Mouse (Mus musculus): ENCODE data around the gene Fut9. TPM values are rescaled to one million over a fixed set of nuclear protein-coding genes. Genes with fewer than 3 reads are reported as not detected.

Fut9 gene
- polyA plus RNA-seq, 1 experiment = 0.02 TPM

DNA sequence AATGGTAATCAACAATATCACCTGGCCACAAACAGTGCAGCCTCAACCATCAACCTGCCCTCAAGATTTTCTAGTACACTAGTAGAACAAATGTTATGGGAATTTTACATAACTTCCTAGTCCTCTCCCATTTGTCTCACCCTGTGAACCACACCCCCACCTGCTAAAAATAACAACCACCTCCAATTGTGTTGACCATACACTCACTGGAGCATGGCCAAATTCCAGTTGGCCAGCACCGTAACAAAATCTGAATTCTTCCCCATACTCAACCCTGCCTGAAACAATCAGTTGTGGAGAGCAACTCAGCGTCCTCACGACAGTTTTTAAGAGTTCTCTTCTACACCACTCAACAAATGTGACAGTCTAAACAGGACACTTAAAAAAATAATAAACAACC lies 141.3 kb downstream of the Fut9 start:
- DNase-seq = no peak
- Histone ChIP-seq H3K4me3 (replicated peaks; ENCODE audit: extremely low read depth, low read depth, low read length) (no peak overlapping the region), H3K4me1 (ENCODE audit: control insufficient read depth, insufficient read depth, low read length) (no peaks in the 10 kb centered on the region)
- TF ChIP-seq POLR2A (IDR thresholded peaks at IDR 0.05; ENCODE audit: borderline replicate concordance, extremely low read depth, low read depth, low read length) = no peak
- no peak for TF ChIP-seq CTCF (IDR thresholded peaks at IDR 0.05; ENCODE audit: insufficient read depth, low read length)
- 43% methylated on average over 3 of the region's 3 CpGs for WGBS

DNA sequence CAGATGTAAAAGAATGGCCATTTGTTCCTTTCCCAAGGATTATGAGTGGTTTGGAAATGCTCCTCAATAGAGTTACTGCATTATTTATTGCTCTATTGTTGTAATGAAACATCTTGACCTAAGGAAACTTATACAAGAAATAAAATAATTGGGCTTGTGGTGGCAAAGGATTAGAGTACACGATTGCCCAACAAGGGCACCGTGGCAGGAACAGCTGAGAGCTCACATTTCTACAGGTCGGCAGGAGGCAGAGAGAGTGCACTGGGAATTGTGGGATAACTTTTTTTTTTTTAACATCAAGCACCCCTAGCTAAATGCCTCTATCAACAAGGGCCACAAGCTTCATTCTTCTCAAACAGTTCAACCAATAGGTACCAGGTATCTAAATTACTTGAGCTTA lies 148.1 kb downstream of the Fut9 start:
- no peak overlapping the region for H3K4me3 ChIP-seq (replicated peaks; ENCODE audit: extremely low read depth, low read depth, low read length)
- TF ChIP-seq POLR2A (IDR thresholded peaks at IDR 0.05; ENCODE audit: borderline replicate concordance, extremely low read depth, low read depth, low read length) (no peak), CTCF (IDR thresholded peaks at IDR 0.05; ENCODE audit: insufficient read depth, low read length) (no peak)
- 66% methylated on average over 3 of the region's 3 CpGs for WGBS
- no peak for DNase-seq
- H3K4me1 ChIP-seq (ENCODE audit: control insufficient read depth, insufficient read depth, low read length) = no peaks in the 10 kb centered on the region

DNA sequence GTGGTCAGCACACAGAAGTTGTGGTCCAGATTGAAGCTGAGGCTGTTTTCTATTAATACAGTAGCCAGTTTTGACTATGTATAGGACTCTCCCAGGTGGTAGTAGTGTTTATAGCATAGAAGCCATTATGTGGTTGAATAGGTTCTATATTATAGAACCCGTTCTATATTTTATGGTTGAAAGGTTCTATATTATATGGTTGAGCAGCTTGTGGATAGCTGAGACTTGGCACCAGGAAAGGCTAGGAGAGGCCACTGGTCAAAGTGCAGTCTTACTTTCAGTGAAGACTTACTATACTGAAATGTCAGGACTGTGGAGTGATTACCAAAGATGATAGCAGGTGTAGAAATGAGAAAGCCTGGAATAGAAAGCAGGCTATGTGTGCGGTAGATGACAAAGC lies 151.9 kb downstream of the Fut9 start:
- WGBS = 88% methylated on average over 2 of the region's 2 CpGs
- DNase-seq = no peak
- TF ChIP-seq POLR2A (IDR thresholded peaks at IDR 0.05; ENCODE audit: borderline replicate concordance, extremely low read depth, low read depth, low read length) (no peak), CTCF (IDR thresholded peaks at IDR 0.05; ENCODE audit: insufficient read depth, low read length) (no peak)
- H3K4me3 ChIP-seq (replicated peaks; ENCODE audit: extremely low read depth, low read depth, low read length) = no peak overlapping the region
- H3K4me1 ChIP-seq (ENCODE audit: control insufficient read depth, insufficient read depth, low read length) = no peaks in the 10 kb centered on the region

DNA sequence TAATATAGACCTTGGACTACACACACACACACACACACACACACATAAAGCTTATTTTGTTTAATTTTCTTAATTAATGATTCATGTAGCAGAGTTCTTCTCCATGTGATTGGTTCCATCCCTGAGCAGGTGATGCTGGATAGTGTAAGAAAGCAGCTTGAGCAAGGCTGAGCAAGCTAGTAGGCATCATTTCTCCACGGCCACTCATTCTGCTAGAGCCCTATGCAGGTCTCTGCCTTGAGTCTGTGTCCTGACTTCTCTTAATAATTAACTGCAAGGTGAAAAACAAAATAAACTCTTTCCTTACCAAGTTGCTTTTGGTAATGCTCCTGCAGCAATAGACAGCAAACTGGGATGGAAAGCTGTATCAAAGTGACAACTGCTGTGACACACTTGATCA lies 152.5 kb downstream of the Fut9 start:
- WGBS = 57% methylated on average over 1 of the region's 1 CpGs
- Histone ChIP-seq H3K4me3 (replicated peaks; ENCODE audit: extremely low read depth, low read depth, low read length) (no peak overlapping the region), H3K4me1 (ENCODE audit: control insufficient read depth, insufficient read depth, low read length) (no peaks in the 10 kb centered on the region)
- no peak for DNase-seq
- TF ChIP-seq CTCF (IDR thresholded peaks at IDR 0.05; ENCODE audit: insufficient read depth, low read length) (no peak), POLR2A (IDR thresholded peaks at IDR 0.05; ENCODE audit: borderline replicate concordance, extremely low read depth, low read depth, low read length) (no peak)

DNA sequence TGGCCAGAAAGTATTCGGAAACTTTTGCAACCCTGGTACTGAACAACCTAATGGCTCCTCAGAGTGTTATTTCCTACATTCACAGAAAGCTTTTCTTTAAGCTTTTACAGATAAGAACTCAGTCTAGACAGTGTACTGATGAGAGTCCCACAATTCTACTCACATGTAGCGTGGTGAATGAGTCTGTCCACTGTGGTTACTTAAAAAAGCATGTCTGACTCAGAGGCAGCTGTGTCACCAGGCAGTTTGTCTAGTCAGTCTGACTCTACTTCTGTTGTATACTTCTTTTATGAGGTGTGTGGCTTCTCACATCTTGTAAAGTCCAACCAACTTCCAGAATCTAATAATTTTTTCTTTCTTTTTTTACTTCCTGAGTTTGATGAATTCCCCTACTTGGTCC lies 154.5 kb downstream of the Fut9 start:
- WGBS = 56% methylated on average over 2 of the region's 2 CpGs
- H3K4me1 ChIP-seq (ENCODE audit: control insufficient read depth, insufficient read depth, low read length) = no peaks in the 10 kb centered on the region
- no peak overlapping the region for H3K4me3 ChIP-seq (replicated peaks; ENCODE audit: extremely low read depth, low read depth, low read length)
- DNase-seq = no peak
- TF ChIP-seq POLR2A (IDR thresholded peaks at IDR 0.05; ENCODE audit: borderline replicate concordance, extremely low read depth, low read depth, low read length) (no peak), CTCF (IDR thresholded peaks at IDR 0.05; ENCODE audit: insufficient read depth, low read length) (no peak)

DNA sequence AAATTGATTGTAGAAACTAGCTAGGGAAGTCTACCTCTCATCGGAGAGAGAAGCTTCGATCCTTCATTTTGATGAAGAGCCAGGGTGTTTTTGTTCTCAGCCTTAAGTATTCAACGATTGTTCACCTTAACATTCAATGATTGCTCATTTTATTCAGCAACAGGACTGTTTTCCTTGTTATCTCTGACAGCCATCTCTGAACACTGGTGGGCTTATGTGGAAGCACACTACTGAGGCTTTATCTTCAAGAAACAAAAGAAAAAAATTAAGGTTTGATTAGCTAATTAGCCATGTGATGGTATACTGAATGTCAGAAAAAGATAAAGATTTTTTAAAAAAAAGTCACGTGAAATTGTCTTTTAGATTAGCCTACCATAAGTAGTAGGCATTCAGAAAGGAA lies 158.1 kb downstream of the Fut9 start:
- WGBS = 75% methylated on average over 4 of the region's 4 CpGs
- TF ChIP-seq POLR2A (IDR thresholded peaks at IDR 0.05; ENCODE audit: borderline replicate concordance, extremely low read depth, low read depth, low read length) (no peak), CTCF (IDR thresholded peaks at IDR 0.05; ENCODE audit: insufficient read depth, low read length) (no peak)
- no peak overlapping the region for H3K4me3 ChIP-seq (replicated peaks; ENCODE audit: extremely low read depth, low read depth, low read length)
- no peak for DNase-seq
- H3K4me1 ChIP-seq (ENCODE audit: control insufficient read depth, insufficient read depth, low read length) = no peaks in the 10 kb centered on the region

DNA sequence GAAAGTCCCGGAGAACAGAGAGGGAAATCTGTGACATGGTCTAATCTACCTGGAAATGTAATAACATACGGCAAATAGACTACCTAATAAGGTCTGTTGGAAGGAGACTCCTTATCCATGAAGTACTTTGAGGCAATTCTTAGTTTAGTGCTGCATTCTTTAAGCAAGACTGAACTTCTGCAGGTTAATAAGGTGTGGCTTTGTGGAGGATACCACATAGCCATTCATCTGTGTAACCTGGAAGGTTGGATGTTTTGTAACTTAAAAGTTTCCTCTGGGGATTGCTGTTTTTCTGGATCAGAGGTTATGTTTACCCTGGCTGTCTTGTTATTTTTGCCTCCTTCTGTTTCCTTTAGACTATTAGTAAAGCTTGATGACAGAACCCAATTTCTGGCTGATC lies 166.8 kb downstream of the Fut9 start:
- Histone ChIP-seq H3K4me1 (ENCODE audit: control insufficient read depth, insufficient read depth, low read length) (no peaks in the 10 kb centered on the region), H3K4me3 (replicated peaks; ENCODE audit: extremely low read depth, low read depth, low read length) (no peak overlapping the region)
- no peak for DNase-seq
- WGBS = 74% methylated on average over 2 of the region's 2 CpGs
- TF ChIP-seq CTCF (IDR thresholded peaks at IDR 0.05; ENCODE audit: insufficient read depth, low read length) (no peak), POLR2A (IDR thresholded peaks at IDR 0.05; ENCODE audit: borderline replicate concordance, extremely low read depth, low read depth, low read length) (no peak)

DNA sequence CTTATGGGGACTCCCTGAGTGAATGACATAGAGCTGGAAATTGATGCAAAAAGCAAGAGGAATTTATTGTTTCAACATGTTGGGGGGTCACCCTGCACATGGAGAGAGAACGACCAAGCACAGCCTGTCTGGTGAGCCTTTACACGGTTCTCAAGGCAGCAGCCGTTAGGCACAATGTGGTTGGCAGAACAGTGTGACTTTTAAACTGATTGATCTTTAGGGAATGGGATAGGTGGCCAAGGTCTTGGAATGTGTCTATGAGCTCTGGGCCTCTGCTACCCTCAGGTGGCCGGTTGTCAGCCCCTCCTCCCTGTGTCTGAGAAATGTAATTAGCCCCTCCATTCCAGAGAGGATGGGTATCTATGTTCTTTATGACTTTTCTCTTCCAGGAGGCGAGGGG lies 171.9 kb downstream of the Fut9 start:
- TF ChIP-seq CTCF (IDR thresholded peaks at IDR 0.05; ENCODE audit: insufficient read depth, low read length) (no peak), POLR2A (IDR thresholded peaks at IDR 0.05; ENCODE audit: borderline replicate concordance, extremely low read depth, low read depth, low read length) (no peak)
- 66% methylated on average over 5 of the region's 5 CpGs for WGBS
- no peaks in the 10 kb centered on the region for H3K4me1 ChIP-seq (ENCODE audit: control insufficient read depth, insufficient read depth, low read length)
- no peak for DNase-seq
- no peak overlapping the region for H3K4me3 ChIP-seq (replicated peaks; ENCODE audit: extremely low read depth, low read depth, low read length)

DNA sequence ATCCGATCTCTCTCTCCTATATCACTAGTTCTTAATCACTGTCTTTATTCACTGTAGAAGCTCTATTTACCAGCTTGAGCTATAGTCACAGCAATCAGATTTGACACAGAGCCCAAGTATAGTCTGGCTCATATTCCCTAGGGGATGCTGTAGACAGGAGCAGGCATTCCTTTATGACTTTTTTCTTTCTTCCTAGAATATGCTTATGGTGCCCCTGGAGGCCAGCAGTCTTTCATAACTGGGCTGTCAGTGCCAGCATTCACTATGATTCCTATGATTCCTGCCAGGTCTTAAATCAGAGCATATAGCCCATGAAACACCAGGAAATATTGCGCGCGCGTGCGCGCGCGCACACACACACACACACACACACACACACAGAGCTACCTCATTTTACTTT lies 172.6 kb downstream of the Fut9 start:
- H3K4me3 ChIP-seq (replicated peaks; ENCODE audit: extremely low read depth, low read depth, low read length) = no peak overlapping the region
- 97% methylated on average over 9 of the region's 9 CpGs for WGBS
- DNase-seq = no peak
- no peaks in the 10 kb centered on the region for H3K4me1 ChIP-seq (ENCODE audit: control insufficient read depth, insufficient read depth, low read length)
- no peak for TF ChIP-seq CTCF (IDR thresholded peaks at IDR 0.05; ENCODE audit: insufficient read depth, low read length)
- no peak for TF ChIP-seq POLR2A (IDR thresholded peaks at IDR 0.05; ENCODE audit: borderline replicate concordance, extremely low read depth, low read depth, low read length)

DNA sequence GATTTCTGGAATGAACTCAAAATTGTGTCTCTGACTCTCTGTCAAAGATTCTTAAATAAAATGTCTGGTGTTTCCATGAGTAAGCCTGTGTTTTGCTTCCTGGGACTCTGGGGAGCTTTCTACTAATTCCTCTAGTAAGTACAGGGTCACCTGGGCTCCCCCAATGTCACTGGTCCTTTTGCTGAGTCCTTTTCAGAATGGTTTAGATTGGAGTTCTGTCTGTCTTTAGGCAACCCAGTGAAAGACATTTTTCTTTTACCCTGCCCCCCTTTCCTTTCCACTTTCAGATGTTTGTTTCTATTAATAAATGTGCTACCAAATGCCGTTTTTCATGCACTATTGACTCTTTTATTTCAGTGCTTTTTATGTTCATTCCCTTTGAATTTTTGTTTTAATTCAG lies 173.0 kb downstream of the Fut9 start:
- Histone ChIP-seq H3K4me1 (ENCODE audit: control insufficient read depth, insufficient read depth, low read length) (no peaks in the 10 kb centered on the region), H3K4me3 (replicated peaks; ENCODE audit: extremely low read depth, low read depth, low read length) (no peak overlapping the region)
- 40% methylated on average over 1 of the region's 1 CpGs for WGBS
- TF ChIP-seq POLR2A (IDR thresholded peaks at IDR 0.05; ENCODE audit: borderline replicate concordance, extremely low read depth, low read depth, low read length) = no peak
- DNase-seq = no peak

DNA sequence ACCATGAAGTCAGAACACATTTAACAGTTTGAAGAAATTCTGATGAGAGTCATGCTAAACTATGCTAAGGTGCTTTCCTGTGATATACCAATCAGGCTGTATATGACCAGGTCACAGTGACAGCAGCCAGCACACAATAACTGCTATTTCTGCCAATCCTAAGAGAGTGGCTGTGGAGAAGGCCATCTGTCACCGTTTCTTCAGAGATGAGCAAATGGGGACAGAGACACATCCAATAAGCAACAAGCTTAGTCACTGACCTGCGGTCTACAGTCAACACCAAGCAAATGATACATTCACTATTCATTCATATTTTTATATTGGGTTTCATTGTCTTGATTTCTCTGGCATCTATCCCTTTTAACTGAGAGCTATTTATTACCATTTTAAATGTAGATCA lies 176.9 kb downstream of the Fut9 start:
- Histone ChIP-seq H3K4me1 (ENCODE audit: control insufficient read depth, insufficient read depth, low read length) (no peaks in the 10 kb centered on the region), H3K4me3 (replicated peaks; ENCODE audit: extremely low read depth, low read depth, low read length) (no peak overlapping the region)
- no peak for DNase-seq
- WGBS = 84% methylated on average over 2 of the region's 2 CpGs
- TF ChIP-seq CTCF (IDR thresholded peaks at IDR 0.05; ENCODE audit: insufficient read depth, low read length) = no peak
- TF ChIP-seq POLR2A (IDR thresholded peaks at IDR 0.05; ENCODE audit: borderline replicate concordance, extremely low read depth, low read depth, low read length) = no peak
